Comparison of ENCODE assay signal across 18 mouse cellular contexts in genomic region chr14:67144461-67144985, GRCm38 (mm10).
A peak's percentile ranks its signal among the peaks of the same experiment; 100 is the strongest.
DNase-seq lines count a peak whose midpoint lies in the region; ATAC-seq and TF ChIP-seq lines count a peak whose summit lies in the region.
"Had no signal": no experiment of that assay in that cellular context is flagged by ENCODE, and none has a peak within 500 bp of the region (broad histone marks: within the 10 kb centered on the region; RNA-seq: fewer than 3 reads in every experiment).

No protein-coding gene starts in this region.

- no peak overlapping the region for H3K4me3 ChIP-seq in forebrain, embryonic 15.5 days
- no peak overlapping the region for H3K4me3 ChIP-seq in forebrain, embryonic 11.5 days (ENCODE audit: low read depth, low read length)
- H3K4me3 ChIP-seq in layer of hippocampus, adult 2 months, result no peak overlapping the region
- no peak overlapping the region for H3K4me3 ChIP-seq in midbrain, embryonic 14.5 days (replicated peaks; ENCODE audit: low read depth, low read length)
- H3K4me3 ChIP-seq in midbrain, embryonic 15.5 days, result no peak overlapping the region
- no peak overlapping the region for H3K4me3 ChIP-seq in cortical plate, adult 2 months (ENCODE audit: insufficient read depth, low read length)
- H3K4me3 ChIP-seq: embryonic facial prominence, embryonic 13.5 days; gastrocnemius, adult 2 months; heart, embryonic 10.5 days; heart, embryonic 15.5 days had no signal

- H3K27ac ChIP-seq in forebrain, embryonic 15.5 days (replicated peaks), result peak overlapping the region; percentile 25; the same call in 1 of the 2 replicates
- H3K27ac ChIP-seq in forebrain, embryonic 11.5 days (ENCODE audit: low read depth, low read length), result no peak overlapping the region
- H3K27ac ChIP-seq in layer of hippocampus, adult 2 months, result peak overlapping the region; percentile 99
- H3K27ac ChIP-seq in midbrain, embryonic 14.5 days (replicated peaks; ENCODE audit: low read depth, low read length), result no peak overlapping the region
- no peak overlapping the region for H3K27ac ChIP-seq in midbrain, embryonic 15.5 days
- H3K27ac ChIP-seq in cortical plate, adult 2 months (ENCODE audit: insufficient read depth, low read length), result peak overlapping the region; percentile 19; the same call in 1 of the 2 replicates
- H3K27ac ChIP-seq: embryonic facial prominence, embryonic 13.5 days; gastrocnemius, adult 2 months; heart, embryonic 10.5 days; heart, embryonic 15.5 days; hindbrain, embryonic 14.5 days had no signal

- no peak for TF ChIP-seq POLR2A in cortical plate, adult 2 months (IDR thresholded peaks at IDR 0.05; ENCODE audit: extremely low read depth, insufficient read depth, low read length)

- no peak for TF ChIP-seq CTCF in layer of hippocampus, adult 2 months (conservative IDR thresholded peaks at IDR 0.05)
- no peak for TF ChIP-seq CTCF in cortical plate, adult 2 months (IDR thresholded peaks at IDR 0.05; ENCODE audit: extremely low read depth, insufficient read depth, low read length)

- H3K4me2 ChIP-seq in forebrain, embryonic 15.5 days (replicated peaks), result no peak overlapping the region
- no peak overlapping the region for H3K4me2 ChIP-seq in forebrain, embryonic 11.5 days (ENCODE audit: low read depth, low read length, severe bottlenecking)
- H3K4me2 ChIP-seq in midbrain, embryonic 14.5 days (ENCODE audit: low read length), result no peak overlapping the region
- H3K4me2 ChIP-seq in midbrain, embryonic 15.5 days, result no peak overlapping the region
- H3K4me2 ChIP-seq: embryonic facial prominence, embryonic 13.5 days; heart, embryonic 15.5 days; hindbrain, embryonic 14.5 days had no signal

- H3K27me3 ChIP-seq in forebrain, embryonic 15.5 days, result no peaks in the 10 kb centered on the region
- H3K27me3 ChIP-seq in forebrain, embryonic 11.5 days (ENCODE audit: control insufficient read depth, insufficient read depth, low read length), result no peaks in the 10 kb centered on the region
- no peaks in the 10 kb centered on the region for H3K27me3 ChIP-seq in midbrain, embryonic 14.5 days (ENCODE audit: control insufficient read depth, insufficient read depth, low read length)
- H3K27me3 ChIP-seq in midbrain, embryonic 15.5 days (replicated peaks), result no peaks in the 10 kb centered on the region
- H3K27me3 ChIP-seq: heart, embryonic 15.5 days had no signal

- ATAC-seq in forebrain, embryonic 15.5 days (replicated peaks), result no peak
- no peak for ATAC-seq in forebrain, embryonic 11.5 days (replicated peaks; ENCODE audit: low FRiP score)
- ATAC-seq in midbrain, embryonic 14.5 days (ENCODE audit: low FRiP score, low TSS enrichment), result no peak
- no peak for ATAC-seq in midbrain, embryonic 15.5 days (replicated peaks)
- no peak for ATAC-seq in granulocyte monocyte progenitor cell, adult 5-6 weeks (replicated peaks; ENCODE audit: poor library complexity, severe bottlenecking)
- ATAC-seq: intestine, embryonic 16.5 days had no signal

- H3K9me3 ChIP-seq in forebrain, embryonic 15.5 days, result no peaks in the 10 kb centered on the region
- H3K9me3 ChIP-seq in forebrain, embryonic 11.5 days (ENCODE audit: control insufficient read depth, low read length), result no peaks in the 10 kb centered on the region
- H3K9me3 ChIP-seq in midbrain, embryonic 14.5 days (ENCODE audit: control insufficient read depth, low read length), result no peaks in the 10 kb centered on the region
- no peaks in the 10 kb centered on the region for H3K9me3 ChIP-seq in midbrain, embryonic 15.5 days
- H3K9me3 ChIP-seq: embryonic facial prominence, embryonic 13.5 days; heart, embryonic 10.5 days; heart, embryonic 15.5 days had no signal

- H3K36me3 ChIP-seq in forebrain, embryonic 15.5 days, result no peaks in the 10 kb centered on the region
- no peaks in the 10 kb centered on the region for H3K36me3 ChIP-seq in forebrain, embryonic 11.5 days (ENCODE audit: control insufficient read depth, insufficient read depth, low read length)
- H3K36me3 ChIP-seq in midbrain, embryonic 14.5 days (ENCODE audit: control insufficient read depth, insufficient read depth, low read length), result no peaks in the 10 kb centered on the region
- H3K36me3 ChIP-seq in midbrain, embryonic 15.5 days (replicated peaks), result no peaks in the 10 kb centered on the region
- H3K36me3 ChIP-seq: embryonic facial prominence, embryonic 13.5 days; heart, embryonic 10.5 days; heart, embryonic 15.5 days had no signal

- DNase-seq in forebrain, embryonic 11.5 days (ENCODE audit: low spot score), result no peak
- DNase-seq in layer of hippocampus, adult 2 months (ENCODE audit: low spot score in 2 of 2), result peak in 1 of 2 experiments; percentile 39
- no peak for DNase-seq in layer of hippocampus, adult 11-12 months (ENCODE audit: low spot score)
- peak; percentile 15 for DNase-seq in midbrain, embryonic 14.5 days
- DNase-seq: cerebellum, adult 2 months; gastrocnemius, adult 2 months; gastrocnemius, postnatal 25 days; heart, adult 18-20 months; heart, postnatal 14 days had no signal

- WGBS in forebrain, embryonic 15.5 days, result 61% methylated on average over 4 of the region's 4 CpGs
- WGBS in forebrain, embryonic 11.5 days, result 92% methylated on average over 4 of the region's 4 CpGs
- WGBS in midbrain, embryonic 14.5 days, result 87% methylated on average over 4 of the region's 4 CpGs
- WGBS in midbrain, embryonic 15.5 days, result 82% methylated on average over 4 of the region's 4 CpGs

- H3K4me1 ChIP-seq in forebrain, embryonic 15.5 days, result peaks cover 51% of the 10 kb centered on the region
- H3K4me1 ChIP-seq in forebrain, embryonic 11.5 days (replicated peaks; ENCODE audit: control insufficient read depth, insufficient read depth, low read length), result 0 out of 2 replicates have a peak, but pooled peaks cover 5% of the 10 kb centered on the region
- H3K4me1 ChIP-seq in midbrain, embryonic 14.5 days (ENCODE audit: control insufficient read depth, insufficient read depth, low read length), result peaks cover 14% of the 10 kb centered on the region
- peaks cover 19% of the 10 kb centered on the region for H3K4me1 ChIP-seq in midbrain, embryonic 15.5 days
- H3K4me1 ChIP-seq in cortical plate, adult 2 months (ENCODE audit: control insufficient read depth, insufficient read depth, low read length), result peaks cover 21% of the 10 kb centered on the region

- no peak overlapping the region for H3K9ac ChIP-seq in forebrain, embryonic 15.5 days (replicated peaks)
- H3K9ac ChIP-seq in forebrain, embryonic 11.5 days (ENCODE audit: low read length), result no peak overlapping the region
- H3K9ac ChIP-seq in midbrain, embryonic 14.5 days (replicated peaks; ENCODE audit: low read length), result no peak overlapping the region
- no peak overlapping the region for H3K9ac ChIP-seq in midbrain, embryonic 15.5 days
- H3K9ac ChIP-seq: embryonic facial prominence, embryonic 13.5 days; heart, embryonic 15.5 days; hindbrain, embryonic 14.5 days had no signal

Comparison
In these comparisons a context has a peak if more than half of its experiments do, and no peak if none do; other contexts are left out.
1. H3K27ac ChIP-seq: peak in forebrain, embryonic 15.5 days (single experiment), layer of hippocampus, adult 2 months (single experiment) and cortical plate, adult 2 months (single experiment); none in forebrain, embryonic 11.5 days (single experiment), midbrain, embryonic 14.5 days (single experiment) and midbrain, embryonic 15.5 days (single experiment).